Mouse (Mus musculus): ENCODE results near the gene Cep85l.
A peak's percentile ranks its signal among the peaks of the same experiment; 100 is the strongest.

Gene Cep85l

GRCm38 (mm10) chr10:53388227-53388920, 8.6 kb upstream of the Cep85l start:
- DNase-seq, result no peak

- DNase-seq, result no peak
Observed at GRCm38 (mm10) chr10:53385438-53385837, 5.7 kb upstream of the Cep85l start.

- no peak for DNase-seq
Observed at GRCm38 (mm10) chr10:53384896-53385295, 5.1 kb upstream of the Cep85l start.

GRCm38 (mm10) chr10:53382696-53383365, 3.1 kb upstream of the Cep85l start:
- DNase-seq, result no peak

GRCm38 (mm10) chr10:53378981-53379708, 602 bp downstream of the Cep85l start:
- DNase-seq, result peak; percentile 70

GRCm38 (mm10) chr10:53378296-53378695, 1.5 kb downstream of the Cep85l start:
- no peak for DNase-seq

- DNase-seq, result no peak
Observed at GRCm38 (mm10) chr10:53377096-53377495, 2.7 kb downstream of the Cep85l start.

- DNase-seq, result no peak
Observed at GRCm38 (mm10) chr10:53373885-53374578, 5.7 kb downstream of the Cep85l start.

- no peak for DNase-seq
Observed at GRCm38 (mm10) chr10:53367265-53367664, 12.5 kb downstream of the Cep85l start.

GRCm38 (mm10) chr10:53364311-53364710, 15.4 kb downstream of the Cep85l start:
- DNase-seq, result no peak

GRCm38 (mm10) chr10:53359016-53359415, 20.7 kb downstream of the Cep85l start:
- no peak for DNase-seq

- no peak for DNase-seq
Observed at GRCm38 (mm10) chr10:53353665-53354064, 26.1 kb downstream of the Cep85l start.

GRCm38 (mm10) chr10:53349254-53349653, 30.5 kb downstream of the Cep85l start:
- no peak for DNase-seq

- DNase-seq, result peak; percentile 34
Observed at GRCm38 (mm10) chr10:53347787-53348755, 31.7 kb downstream of the Cep85l start.

GRCm38 (mm10) chr10:53346916-53347315, 32.8 kb downstream of the Cep85l start:
- no peak for DNase-seq

GRCm38 (mm10) chr10:53346506-53346905, 33.2 kb downstream of the Cep85l start:
- peak; percentile 20 for DNase-seq

- no peak for DNase-seq
Observed at GRCm38 (mm10) chr10:53345508-53345907, 34.2 kb downstream of the Cep85l start.

- no peak for DNase-seq
Observed at GRCm38 (mm10) chr10:53343865-53344264, 35.9 kb downstream of the Cep85l start.

- no peak for DNase-seq
Observed at GRCm38 (mm10) chr10:53343384-53343783, 36.4 kb downstream of the Cep85l start.

GRCm38 (mm10) chr10:53342166-53342728, 37.5 kb downstream of the Cep85l start:
- DNase-seq, result no peak

GRCm38 (mm10) chr10:53341288-53341965, 38.3 kb downstream of the Cep85l start:
- DNase-seq, result no peak
